Mouse (Mus musculus) yolk sac, embryonic 10.5 days (tissue): ENCODE measurements around the gene Syn3.
"Not testable (repeated sequence)": the region's sequence is repeated elsewhere in the genome, so short reads cannot be mapped to it uniquely, and the experiment has no call there.

Experiments used
- DNase-seq: peaks from one replicate; pipeline ENCODE4 v3.0.0-alpha.2; 2017; ENCODE audit warnings: low spot score

Syn3 gene

GRCm38 (mm10) chr10:86052818-86053522, 445.7 kb downstream of the Syn3 start:
- no peak for DNase-seq

GRCm38 (mm10) chr10:86050522-86050921, 448.2 kb downstream of the Syn3 start:
- DNase-seq = no peak

GRCm38 (mm10) chr10:86047786-86048185, 450.9 kb downstream of the Syn3 start:
- no peak for DNase-seq

GRCm38 (mm10) chr10:86046371-86046770, 452.3 kb downstream of the Syn3 start:
- no peak for DNase-seq

- DNase-seq = no peak
Observed at GRCm38 (mm10) chr10:86044066-86044465, 454.6 kb downstream of the Syn3 start.

- DNase-seq = no peak
Observed at GRCm38 (mm10) chr10:86043651-86044050, 455.0 kb downstream of the Syn3 start.

GRCm38 (mm10) chr10:86034007-86034728, 464.5 kb downstream of the Syn3 start:
- no peak for DNase-seq

GRCm38 (mm10) chr10:86032517-86032916, 466.2 kb downstream of the Syn3 start:
- DNase-seq = no peak

- no peak for DNase-seq
Observed at GRCm38 (mm10) chr10:86030743-86031142, 468.0 kb downstream of the Syn3 start.

- DNase-seq = not testable (repeated sequence)
Observed at GRCm38 (mm10) chr10:86026807-86027206, 471.9 kb downstream of the Syn3 start.

- DNase-seq = no peak
Observed at GRCm38 (mm10) chr10:86026354-86026753, 472.3 kb downstream of the Syn3 start.

- no peak for DNase-seq
Observed at GRCm38 (mm10) chr10:86025906-86026305, 472.8 kb downstream of the Syn3 start.

GRCm38 (mm10) chr10:86023149-86023548, 475.5 kb downstream of the Syn3 start:
- DNase-seq = no peak

GRCm38 (mm10) chr10:86022474-86022816, 476.3 kb downstream of the Syn3 start:
- no peak for DNase-seq

- peak; percentile 89 for DNase-seq
Observed at GRCm38 (mm10) chr10:86021749-86022473, 476.8 kb downstream of the Syn3 start, which contains the start of gene Fbxo7. Fbxo7 (plus strand) TSS chr10:86021972.

- no peak for DNase-seq
Observed at GRCm38 (mm10) chr10:86021408-86021748, 477.3 kb downstream of the Syn3 start.

GRCm38 (mm10) chr10:86018813-86019212, 479.9 kb downstream of the Syn3 start:
- DNase-seq = no peak

GRCm38 (mm10) chr10:86017781-86018180, 480.9 kb downstream of the Syn3 start:
- no peak for DNase-seq

- no peak for DNase-seq
Observed at GRCm38 (mm10) chr10:86011781-86012180, 486.9 kb downstream of the Syn3 start, which contains the start of gene Bpifc. Bpifc (minus strand) TSS chr10:86011895.

GRCm38 (mm10) chr10:86011172-86011571, 487.5 kb downstream of the Syn3 start:
- DNase-seq = no peak

- no peak for DNase-seq
Observed at GRCm38 (mm10) chr10:86010636-86011035, 488.1 kb downstream of the Syn3 start.

- DNase-seq = no peak
Observed at GRCm38 (mm10) chr10:86009688-86010087, 489.0 kb downstream of the Syn3 start.

GRCm38 (mm10) chr10:86006455-86006854, 492.2 kb downstream of the Syn3 start:
- no peak for DNase-seq
